Mouse (Mus musculus) lung, postnatal 0 days (tissue): ENCODE measurements around the gene Bbx.

Experiments used
- CTCF ChIP-seq: IDR thresholded peaks from 2 replicates; pipeline ENCODE4 v1.5.1; 2016; ENCODE audit warnings: antibody characterized with exemption, mild to moderate bottlenecking
- EP300 ChIP-seq: IDR thresholded peaks from 2 replicates; pipeline ENCODE4 v1.6.1; 2016; ENCODE audit warnings: antibody characterized with exemption, mild to moderate bottlenecking, control low read depth

DNA sequence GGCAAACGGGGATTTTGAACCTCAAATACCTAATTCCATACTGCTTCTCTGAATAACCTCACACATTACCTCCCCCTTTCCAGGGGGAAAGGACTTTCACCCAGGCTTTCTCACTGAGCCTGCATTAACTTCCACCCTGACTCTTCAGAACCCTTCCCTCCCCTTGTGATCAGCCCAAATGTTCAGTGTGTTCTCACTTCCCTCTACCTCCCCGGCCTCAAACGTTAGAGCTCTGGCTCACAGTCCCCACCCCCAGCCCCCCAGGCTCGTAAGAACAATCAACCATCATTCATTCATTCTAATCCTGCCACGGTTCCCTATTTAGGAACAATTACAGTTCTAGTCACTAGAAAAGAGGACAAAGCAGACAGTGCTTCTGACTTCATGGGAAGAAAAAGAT, 58.5 kb downstream of the Bbx start:
- TF ChIP-seq CTCF = no peak
- no peak for TF ChIP-seq EP300
